Mouse (Mus musculus) layer of hippocampus, postnatal 14 days (tissue): Measurements from ENCODE around the gene Map2k6. TPM values are rescaled to one million over a fixed set of nuclear protein-coding genes. Genes with fewer than 3 reads are reported as not detected.
"Not testable (repeated sequence)": the region's sequence is repeated elsewhere in the genome, so short reads cannot be mapped to it uniquely, and the experiment has no call there.

Source experiments
- DNase-seq, 2 experiments: peaks; one replicate each; pipeline ENCODE4 v3.0.0; 2021 to 2022; ENCODE audit warnings: low spot score in 2 of 2, mixed read lengths in 1 of 2
- long read RNA-seq, 2 experiments: library from polyadenylated mRNA; stranded (forward); transcript quantifications; one replicate each; pipeline ENCODE4 v2.0.0; 2021
- total RNA-seq, 2 experiments: library from RNA; stranded (reverse); gene quantifications; 2 replicates each; pipeline ENCODE4 v1.2.3; 2021

Map2k6 gene
- 10 to 100 TPM; 28.8 to 28.9 TPM for total RNA-seq
- long read RNA-seq, experiment 1, transcript Map2k6-201 (12 exons, 2,068 nt): major isoform, 7 of 18 reads
- long read RNA-seq, experiment 1, partial matches to known transcripts: 2 of 18 reads
- long read RNA-seq, experiment 1, other reads (novel, unspliced or antisense): 9 of 18 reads
- long read RNA-seq, experiment 2, transcript Map2k6-201 (12 exons, 2,068 nt): major isoform, 6 of 21 reads
- long read RNA-seq, experiment 2, partial matches to known transcripts: 2 of 21 reads
- long read RNA-seq, experiment 2, other reads (novel, unspliced or antisense): 13 of 21 reads

DNA sequence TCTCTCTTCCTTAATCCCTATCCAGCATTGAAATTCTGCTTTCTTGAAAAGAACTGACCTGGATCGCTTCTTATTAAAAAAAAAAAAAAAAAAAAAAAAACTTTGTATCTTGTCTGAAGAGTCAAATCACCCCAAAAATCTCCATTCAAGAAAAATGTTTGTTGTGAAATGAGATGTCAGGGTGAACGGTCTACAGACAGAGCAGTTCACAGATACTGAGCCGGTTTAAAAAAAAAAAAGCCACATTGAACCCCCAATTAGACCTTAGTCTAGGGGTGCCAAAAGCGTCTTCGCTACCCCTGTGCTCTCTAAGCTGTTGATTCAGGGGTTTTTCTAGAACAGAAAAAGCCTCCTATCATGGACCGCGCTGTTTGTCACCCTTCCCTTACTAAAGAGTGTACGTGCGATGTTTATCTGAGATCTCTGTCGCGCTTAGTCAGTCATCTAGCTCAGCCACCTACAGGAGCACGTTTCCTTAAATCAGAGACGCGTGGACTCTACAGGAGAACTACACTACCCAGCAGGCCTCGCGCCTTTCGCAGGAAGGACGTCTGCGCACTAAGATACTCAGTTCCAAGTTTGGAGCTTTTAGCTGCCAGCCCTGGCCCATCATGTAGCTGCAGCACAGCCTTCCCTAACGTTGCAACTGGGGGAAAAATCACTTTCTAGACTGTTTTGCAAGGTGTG lies at the start of gene Map2k6:
Map2k6 (plus strand) TSS at position 570 of the 687 bp plus-strand sequence.
- peak; percentile 81 to 92 for DNase-seq

DNA sequence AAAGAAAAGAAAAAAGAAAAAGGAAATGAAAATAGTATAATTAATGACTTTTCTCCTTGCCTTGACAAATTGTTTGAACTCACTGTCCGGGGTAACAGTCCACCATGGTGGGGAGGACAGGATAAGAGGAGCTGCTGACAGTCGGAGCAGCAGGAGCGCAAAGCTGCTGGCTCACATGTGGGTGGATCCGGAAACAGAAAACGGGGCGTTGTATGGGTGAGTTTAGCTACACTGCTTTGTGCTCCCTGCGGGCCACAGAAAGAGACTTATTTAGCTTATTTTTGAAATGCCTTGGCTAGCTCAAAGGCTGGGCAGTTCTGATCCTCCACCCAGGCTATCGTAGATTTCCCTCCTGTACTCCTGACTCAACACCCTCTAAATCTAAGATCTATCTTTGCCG lies 44.7 kb upstream of the Map2k6 start:
- no peak for DNase-seq

DNA sequence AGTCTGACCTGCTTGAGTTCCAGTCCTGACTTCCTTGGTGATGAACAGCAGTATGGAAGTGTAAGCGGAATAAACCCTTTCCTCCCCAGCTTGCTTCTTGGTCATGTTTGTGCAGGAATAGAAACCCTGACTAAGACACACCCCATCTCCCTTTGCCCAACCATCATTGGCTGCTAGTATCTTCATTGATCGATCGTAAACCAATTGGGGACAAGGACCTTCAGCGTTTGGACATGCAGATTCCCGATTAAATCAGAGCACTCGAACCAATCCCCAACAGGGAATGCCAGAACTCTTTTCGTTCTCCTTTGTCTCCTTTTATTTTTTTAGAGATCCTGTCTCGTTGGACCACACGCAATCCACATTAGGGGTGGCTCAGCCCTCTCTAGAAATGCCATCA lies 43.8 kb upstream of the Map2k6 start:
- DNase-seq: not testable (repeated sequence)

DNA sequence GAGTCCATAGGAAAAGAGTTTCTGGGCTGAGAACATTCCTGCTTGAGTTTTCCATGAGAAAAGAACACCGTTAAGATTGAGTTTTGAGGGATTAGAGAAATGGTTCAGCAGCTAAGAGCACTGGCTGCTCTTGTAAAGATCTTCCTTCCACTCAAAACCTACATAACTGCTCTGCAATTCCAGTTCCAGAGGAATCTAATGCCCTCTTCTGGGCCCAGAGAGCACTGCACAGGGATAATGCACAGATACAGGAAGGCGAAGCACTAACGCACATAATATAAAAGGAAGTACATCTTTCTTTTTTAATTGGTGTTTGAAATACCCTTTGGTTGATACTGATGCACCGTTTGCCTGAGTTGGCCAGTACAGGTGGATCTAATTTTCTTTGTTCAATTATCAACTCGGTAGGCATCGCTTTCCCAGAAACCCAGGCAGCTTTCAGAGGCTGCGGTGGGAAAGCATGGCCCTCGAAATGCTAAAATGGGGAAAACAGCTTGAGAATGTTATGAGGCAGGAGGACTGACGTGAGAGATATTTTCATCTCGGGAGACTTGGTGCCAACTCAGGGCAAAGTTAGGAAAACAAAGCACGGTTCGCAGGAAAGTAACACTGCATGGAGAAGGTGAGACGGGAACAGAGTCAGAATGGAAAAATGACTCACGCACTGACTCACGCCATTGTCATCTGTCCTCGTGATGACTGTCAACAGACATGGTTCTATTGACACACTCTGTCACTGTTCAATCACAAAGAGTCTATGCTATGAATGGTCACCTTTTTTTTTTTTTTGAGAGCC lies 41.0 kb upstream of the Map2k6 start:
- peak; percentile 23 to 49 for DNase-seq

DNA sequence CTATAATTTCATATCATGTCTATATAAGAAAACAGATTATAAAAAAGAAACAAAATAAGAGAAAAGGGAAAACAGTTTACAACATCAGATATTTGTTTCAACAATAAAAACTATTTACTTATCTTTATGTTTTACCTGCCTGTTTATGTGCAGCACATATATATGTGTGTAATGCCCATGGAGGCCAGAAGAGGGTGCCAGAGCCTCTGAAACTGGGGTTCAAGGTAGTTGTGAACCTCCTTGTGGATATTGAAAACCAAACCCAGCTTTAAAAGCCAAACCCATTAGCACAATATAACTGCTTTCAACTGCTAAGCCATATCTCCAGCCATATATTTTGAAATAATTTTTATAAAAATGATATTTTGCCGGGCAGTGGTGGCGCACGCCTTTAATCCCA lies 33.9 kb upstream of the Map2k6 start:
- peak in 1 of 2 experiments; percentile 27 for DNase-seq

DNA sequence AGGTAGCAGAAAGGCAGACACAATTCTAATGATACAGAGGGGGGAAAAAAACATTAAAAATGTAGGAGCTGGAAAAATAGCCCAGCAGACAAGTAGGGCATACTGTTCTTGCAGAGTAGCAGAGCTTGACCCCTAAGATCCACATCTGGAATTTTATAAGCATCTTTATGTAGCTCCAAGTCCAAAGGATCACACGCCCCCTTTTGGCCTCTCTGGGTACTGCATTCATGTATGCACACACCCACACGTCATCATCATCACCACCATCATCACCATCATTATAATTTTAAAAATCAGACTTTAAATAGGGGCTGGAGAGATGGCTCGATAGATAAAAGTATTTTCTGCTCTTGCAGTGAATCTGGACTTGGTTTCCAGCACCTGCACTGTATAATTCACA lies 32.0 kb upstream of the Map2k6 start:
- no peak for DNase-seq

DNA sequence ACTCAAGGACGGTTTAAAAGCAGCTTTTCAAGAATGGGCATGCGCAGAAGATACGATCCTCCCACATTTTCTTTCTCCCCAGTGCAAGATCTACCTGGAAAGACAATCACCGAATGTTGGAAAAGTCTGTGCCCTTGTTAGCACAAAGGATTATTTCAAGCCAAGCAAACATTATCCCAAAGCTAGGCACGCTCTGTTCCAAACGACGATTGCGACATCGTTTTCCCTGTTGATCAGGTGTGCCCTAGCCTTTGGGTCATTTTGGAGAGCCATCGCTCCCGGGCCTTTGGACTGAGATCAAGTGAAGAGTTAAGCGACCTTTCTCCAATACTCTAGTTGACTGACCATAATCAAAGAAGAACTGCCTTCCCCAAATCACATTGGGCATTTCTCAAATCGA lies 31.3 kb upstream of the Map2k6 start:
- DNase-seq: no peak

DNA sequence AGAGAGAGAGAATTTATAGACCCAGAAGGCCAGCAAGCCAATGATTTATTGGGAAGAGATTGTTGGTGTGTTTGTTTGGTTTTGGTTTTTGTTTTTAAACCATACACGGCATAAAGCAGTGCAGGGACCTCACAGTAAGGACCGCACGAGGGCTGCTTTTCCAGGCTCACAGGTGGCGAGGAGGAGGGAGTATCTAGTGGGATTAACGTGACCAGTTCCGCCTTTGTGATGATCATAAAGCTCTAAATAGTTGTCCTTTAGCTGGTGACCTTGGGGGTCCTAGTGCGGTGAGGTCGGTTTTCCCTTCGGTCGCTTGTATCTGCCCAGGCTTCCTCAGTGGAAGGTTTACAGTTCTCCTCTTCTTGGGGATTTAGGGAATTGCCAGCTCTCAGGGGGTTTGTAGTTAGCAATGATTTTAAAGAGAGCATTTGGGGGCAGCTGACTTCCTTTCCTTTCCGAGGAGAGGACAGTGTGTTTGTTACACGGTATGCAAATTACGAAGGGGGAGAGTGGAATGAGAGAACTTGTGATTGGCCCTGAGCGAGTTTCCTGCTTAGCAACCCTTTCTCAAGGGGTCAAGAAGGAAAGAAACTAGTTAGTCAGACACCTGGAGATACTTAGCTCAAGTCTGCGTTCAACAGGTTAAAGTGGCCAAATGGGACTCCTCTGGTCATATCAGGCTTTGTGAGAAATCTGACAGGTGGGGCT lies 29.5 kb upstream of the Map2k6 start:
- no peak for DNase-seq

DNA sequence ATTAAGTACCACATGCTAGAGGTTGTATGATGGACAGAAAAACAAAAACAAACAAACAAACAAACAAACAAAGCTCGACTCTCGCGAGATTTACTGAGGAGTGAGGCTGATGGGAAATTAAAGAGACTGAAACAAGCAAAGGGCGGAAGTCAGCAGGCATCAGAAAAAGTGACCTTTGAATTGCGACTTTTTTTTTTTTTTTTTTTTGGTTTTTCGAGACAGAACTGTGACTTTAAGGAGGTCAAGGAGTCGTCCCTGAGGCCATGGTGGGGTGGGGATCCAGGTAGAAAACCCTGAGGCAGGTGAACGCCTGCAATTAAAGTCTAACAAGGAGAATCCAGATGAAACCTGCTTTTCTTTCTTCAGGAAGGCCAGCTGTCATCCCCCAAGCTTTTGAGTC lies 27.1 kb upstream of the Map2k6 start:
- no peak for DNase-seq

DNA sequence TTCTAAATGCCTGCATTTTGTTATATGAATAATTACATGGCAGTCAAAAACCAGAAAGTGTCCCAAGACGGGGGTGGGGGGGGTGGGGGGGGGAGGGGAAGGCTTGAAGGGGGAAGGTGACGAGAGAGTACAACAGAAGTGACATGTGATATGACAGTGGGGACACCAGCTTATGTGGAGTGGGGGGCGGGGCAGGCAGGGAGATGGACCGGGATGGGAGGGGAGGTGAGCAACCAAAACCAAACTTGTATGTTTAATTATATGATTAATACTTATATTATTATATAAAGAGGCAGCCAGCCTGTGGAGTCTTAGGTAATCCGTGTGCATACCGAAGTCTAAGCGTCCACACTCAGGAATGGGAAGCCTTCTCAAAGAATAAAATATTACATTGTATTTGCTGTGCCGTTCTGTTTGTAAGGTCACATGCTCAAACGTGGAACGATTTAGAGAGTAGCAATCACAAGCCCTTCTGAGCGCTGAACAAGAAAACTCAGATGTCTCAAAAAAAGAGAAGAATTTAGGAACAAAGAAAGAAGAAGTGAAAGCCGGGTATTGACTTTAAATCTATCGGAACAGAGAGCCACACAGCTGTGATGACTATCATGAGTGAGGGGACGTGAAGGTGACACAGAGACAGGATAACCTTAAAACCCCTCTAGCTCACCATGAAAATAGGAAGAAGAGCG lies 26.5 kb upstream of the Map2k6 start:
- DNase-seq: no peak

DNA sequence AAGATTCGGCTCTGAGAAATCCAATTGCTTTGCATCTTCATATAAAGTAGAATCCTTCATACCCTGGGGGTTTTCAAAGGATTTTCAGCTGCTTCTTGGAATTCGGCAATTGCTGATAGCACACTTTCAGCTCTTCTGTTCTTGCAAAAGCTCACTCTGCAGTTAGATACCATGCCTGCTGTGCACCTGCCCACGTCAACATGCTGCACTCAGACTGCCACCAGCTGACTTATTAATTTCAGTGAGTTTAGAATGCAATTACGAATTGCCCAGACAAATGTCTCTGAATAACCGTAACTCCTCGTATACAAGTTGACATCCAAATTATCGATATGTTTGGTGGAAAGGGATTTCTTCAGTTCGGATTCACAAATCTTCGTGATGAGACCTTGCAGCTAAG lies 24.9 kb upstream of the Map2k6 start:
- peak in 1 of 2 experiments; percentile 73 for DNase-seq

DNA sequence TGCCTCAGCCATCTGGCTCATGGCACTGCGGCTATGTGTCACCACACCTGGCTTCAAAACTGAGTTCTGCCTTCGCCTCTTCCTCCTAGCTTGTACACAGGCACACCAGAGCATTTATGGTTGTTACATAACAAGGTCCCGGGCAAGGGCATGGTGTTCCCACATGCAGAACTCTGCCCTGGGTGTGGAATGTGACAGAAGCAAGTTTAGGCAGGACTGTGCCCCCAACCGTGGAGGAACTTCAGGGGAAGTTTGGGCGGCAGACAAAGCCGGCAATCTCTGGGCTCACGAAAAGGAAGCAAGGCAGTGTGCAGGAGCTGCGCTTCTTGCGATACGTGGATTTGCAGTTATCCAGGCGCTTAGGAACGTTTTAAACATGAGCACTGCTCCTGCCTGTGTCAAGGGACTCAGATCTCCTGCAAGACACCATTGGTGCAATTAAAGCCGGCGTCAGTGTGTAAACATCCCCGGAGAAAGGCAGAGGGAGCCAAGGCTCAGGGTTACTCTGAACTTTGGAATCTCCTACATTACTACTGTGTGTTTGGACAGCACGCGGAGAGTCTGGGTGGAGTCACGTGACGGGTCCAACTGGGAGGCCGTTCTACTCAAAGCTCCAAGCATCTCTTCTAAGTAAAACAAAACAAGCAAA lies 19.1 kb upstream of the Map2k6 start:
- peak; percentile 46 to 50 for DNase-seq

DNA sequence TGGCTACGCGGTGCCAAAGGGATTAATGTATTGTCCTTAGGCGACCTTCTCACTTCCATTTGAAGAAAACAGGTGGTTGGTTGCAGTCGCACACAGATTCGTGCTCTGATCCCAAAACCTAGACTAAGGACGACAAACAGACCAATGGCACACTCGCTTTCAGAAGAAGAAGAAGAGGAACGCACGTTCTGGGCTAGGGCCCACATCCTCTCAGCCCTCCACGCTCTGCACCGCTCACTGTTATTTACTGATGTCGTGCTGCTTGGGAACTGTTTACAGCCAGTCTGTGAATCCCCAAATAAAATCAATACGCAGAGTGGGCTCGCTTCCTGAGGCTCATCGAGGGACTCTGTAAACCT lies 18.6 kb upstream of the Map2k6 start:
- no peak for DNase-seq

DNA sequence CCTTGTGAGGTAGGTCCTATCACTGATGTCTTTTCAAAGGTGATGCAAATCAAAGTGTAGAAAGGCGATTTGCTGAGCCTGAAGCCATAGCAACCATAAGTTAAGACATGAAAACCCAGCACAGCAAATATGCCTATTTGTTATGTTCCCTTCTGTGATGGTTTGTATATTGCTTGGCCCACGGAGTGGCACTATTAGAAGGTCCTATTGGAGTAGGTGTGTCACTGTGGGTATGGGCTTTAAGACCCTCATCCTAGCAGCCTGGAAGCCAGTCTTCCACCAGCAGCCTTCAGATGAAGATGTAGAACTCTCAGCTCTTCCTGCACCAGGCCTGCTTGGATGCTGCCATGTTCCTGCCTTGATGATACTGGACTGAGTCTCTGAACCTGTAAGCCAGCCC lies 13.4 kb upstream of the Map2k6 start:
- no peak for DNase-seq

DNA sequence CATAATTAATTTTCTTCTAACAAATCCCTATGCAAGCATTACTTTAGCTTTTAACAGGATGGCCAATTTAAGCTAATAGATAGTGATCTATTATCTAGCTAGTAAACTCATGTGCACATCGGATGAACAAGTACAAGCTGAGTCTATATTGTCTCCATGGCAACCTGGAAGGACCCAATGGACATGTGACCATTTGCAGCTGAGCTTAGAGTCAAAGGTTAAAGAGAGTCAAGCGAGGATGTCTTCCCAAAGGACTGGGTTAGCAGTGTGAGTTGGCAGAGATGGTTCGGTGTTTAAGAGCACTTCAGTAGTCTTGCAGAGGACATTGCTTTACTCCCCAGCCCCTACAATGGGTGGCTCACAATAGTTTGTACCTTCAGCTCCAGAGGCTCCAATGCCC lies 6.2 kb upstream of the Map2k6 start:
- no peak for DNase-seq

DNA sequence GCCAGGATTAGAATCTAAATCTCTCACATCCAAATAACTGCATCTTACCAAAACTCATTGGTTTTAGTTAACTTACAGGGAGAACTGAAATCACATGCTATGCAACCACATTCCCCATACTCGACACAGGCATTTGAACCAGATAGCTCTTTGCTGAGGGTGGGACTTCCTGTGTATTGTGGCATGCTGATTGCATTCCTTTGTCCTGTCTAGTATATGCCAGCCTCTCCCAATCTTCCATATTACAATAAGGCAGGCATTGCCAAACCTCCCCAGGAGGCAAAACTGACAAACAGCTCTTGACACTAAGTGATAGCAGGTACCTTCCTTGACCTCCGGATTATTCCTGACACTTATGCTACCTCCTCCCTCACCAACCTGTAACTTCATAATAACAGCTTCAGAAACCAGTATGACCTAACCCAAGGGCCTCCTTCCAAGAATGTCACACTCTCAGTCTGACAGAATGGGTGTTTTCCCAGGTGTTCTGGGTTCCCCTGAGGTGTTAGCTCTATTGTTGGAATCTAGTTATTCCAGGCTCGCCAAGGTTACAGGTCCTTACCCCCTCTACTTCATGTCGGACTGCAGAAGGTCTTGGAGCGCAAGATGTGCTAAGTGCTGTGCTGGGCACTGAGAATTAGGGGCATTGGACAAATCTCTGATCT lies 4.0 kb upstream of the Map2k6 start:
- no peak for DNase-seq

DNA sequence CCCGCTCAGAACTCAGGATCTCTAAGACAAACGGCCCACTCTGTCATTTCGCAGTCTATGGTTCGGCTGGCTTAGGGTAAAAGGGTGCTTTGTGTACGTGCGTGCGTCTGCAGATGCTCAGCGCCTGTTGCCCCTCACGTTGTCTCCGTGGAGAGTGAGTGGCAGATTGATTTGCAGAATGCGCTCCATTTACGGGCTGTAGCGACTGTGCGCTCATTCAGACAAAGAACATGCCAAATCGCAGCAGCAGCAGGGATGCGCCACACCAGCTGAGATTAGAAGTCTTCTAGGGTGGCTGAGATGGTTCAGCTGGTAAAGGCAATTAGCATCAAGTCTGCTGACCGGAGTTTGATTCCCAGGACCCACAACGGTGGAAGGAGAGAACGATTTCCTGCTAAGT lies 2.8 kb upstream of the Map2k6 start:
- peak; percentile 43 to 47 for DNase-seq

DNA sequence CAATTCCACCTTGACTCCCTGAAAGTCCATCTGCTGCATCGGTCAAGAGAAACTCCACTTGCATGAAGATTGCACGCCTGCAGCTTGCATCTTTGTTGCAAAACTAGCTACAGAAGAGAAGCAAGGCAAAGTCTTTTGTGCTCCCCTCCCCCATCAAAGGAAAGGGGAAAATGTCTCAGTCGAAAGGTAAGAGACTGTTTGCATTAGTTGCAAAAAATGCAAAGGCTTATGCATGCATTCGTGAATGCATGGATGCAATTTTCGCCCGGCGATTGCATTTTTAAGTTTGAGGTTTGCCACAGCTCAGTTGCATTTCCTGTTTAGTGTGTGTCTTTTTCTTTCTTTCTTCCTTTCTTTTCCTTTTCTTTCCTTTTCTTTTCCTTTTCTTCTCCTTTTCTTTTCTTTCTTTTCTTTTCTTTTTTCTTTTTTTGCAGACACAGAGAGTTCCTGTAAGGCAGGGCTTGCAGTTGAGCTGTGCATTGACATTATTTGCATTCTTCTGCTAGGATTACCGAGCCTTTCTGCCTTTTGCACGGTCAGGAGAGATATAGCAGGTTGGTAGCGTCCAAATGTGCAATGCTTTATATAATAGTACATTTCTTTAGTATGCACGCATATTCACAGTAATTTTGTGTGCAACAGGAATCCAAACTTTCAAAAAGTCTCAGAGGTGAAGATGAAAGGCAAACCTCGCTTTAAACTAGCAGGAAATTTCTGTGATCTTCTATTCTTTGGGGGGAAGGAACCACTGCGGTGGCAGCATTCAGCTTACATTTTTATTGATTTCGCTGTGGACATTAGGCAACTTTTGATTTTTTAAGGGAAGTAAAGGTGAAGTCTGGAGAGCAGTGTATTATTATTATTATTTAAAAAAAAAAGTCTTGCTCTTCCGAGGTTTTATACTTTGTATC lies 573 bp downstream of the Map2k6 start:
- no peak for DNase-seq

DNA sequence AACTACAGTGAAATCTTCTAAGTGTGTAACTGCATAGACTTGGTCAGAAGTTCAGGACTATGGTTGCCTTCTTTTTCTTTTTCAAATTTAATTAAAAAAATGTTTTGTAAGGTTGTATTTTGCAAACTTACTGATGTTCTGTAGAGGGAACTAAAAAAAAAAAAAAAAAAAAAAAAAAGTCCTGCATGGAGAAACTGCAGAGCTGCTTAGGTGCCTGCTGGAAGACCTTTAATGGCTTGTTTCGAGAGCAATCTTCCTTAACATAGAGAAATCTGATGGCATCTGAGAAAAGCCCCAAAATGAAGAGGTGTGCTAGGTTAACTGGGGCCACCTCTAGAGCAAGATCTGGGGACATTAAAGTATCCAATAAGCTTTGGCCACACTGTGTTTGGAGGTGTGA lies 1.4 kb downstream of the Map2k6 start:
- DNase-seq: no peak
